Mouse (Mus musculus) midbrain, embryonic 13.5 days (tissue): ENCODE results near the gene Gbf1. TPM values are rescaled to one million over a fixed set of nuclear protein-coding genes. Genes with fewer than 3 reads are reported as not detected.

Source experiments
- ATAC-seq: fragments of 200-750 bp; cut with Nextera tagmentation; 2 replicates; pipeline ENCODE4 v1.8.0; 2017; ENCODE audit warnings: mild to moderate bottlenecking, moderate TSS enrichment, moderate library complexity
- H3K27ac ChIP-seq: fragments of 300-500 bp; sonication (generic); 2 replicates; pipeline ENCODE4 v1.5.1; 2015; ENCODE audit warnings: inconsistent platforms, mild to moderate bottlenecking, moderate library complexity
- H3K27me3 ChIP-seq: fragments of 300-500 bp; sonication (generic); 2 replicates; pipeline ENCODE4 v1.6.1; 2015; ENCODE audit warnings: mild to moderate bottlenecking, inconsistent platforms
- H3K36me3 ChIP-seq: fragments of 300-500 bp; sonication (generic); 2 replicates; pipeline ENCODE4 v1.6.1; 2015; ENCODE audit warnings: mild to moderate bottlenecking, inconsistent platforms
- H3K4me1 ChIP-seq: fragments of 300-500 bp; sonication (generic); replicated peaks from 2 replicates; pipeline ENCODE4 v1.6.1; 2015; ENCODE audit warnings: inconsistent platforms
- H3K4me2 ChIP-seq: fragments of 300-500 bp; sonication (generic); replicated peaks from 2 replicates; pipeline ENCODE4 v1.6.1; 2015; ENCODE audit warnings: moderate library complexity, mild to moderate bottlenecking, inconsistent platforms
- H3K4me3 ChIP-seq: fragments of 300-500 bp; sonication (generic); replicated peaks from 2 replicates; pipeline ENCODE4 v1.5.1; 2015; ENCODE audit warnings: mild to moderate bottlenecking, inconsistent platforms
- H3K9ac ChIP-seq: fragments of 300-500 bp; sonication (generic); replicated peaks from 2 replicates; pipeline ENCODE4 v1.6.1; 2015; ENCODE audit warnings: mild to moderate bottlenecking, inconsistent platforms
- H3K9me3 ChIP-seq: fragments of 300-500 bp; sonication (generic); 2 replicates; pipeline ENCODE4 v1.6.1; 2016; ENCODE audit warnings: mild to moderate bottlenecking, inconsistent platforms
- WGBS: fragments of 180-500 bp; shearing (Covaris S2); methylation state at CpG from one replicate; pipeline ENCODE4 v1.1.7; 2015; 5-methylcytosine and 5-hydroxymethylcytosine counted together
- polyA plus RNA-seq: library from polyadenylated mRNA; unstranded; fragments of >200 nt; fragmentation: Nextera tagmentation; extraction: Ambion mirVana; gene quantifications from 2 replicates; pipeline ENCODE4 v1.2.1, GENCODE M21; 2015

The Gbf1 gene
- polyA plus RNA-seq, 1 experiment from 2014 or later = 70.5 TPM

DNA sequence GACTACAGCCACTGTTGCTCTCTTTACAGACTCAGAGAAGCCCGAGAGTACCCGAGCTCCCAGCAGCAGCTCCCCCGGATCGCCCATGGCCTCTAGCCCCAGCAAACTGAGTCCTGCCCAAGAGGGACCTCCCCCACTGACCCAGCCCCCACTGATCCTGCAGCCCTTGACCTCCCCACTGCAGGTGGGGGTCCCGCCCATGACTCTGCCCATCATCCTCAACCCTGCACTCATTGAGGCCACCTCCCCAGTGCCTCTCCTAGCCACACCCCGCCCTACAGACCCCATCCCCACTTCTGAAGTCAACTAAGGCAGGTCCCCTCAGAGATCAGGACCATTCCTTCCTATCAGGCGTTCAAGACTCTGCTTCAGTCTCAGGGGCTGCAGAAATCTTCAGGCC is 133.3 kb downstream of the Gbf1 start:
- Histone ChIP-seq H3K27ac (no peak overlapping the region), H3K9me3 (no peaks in the 10 kb centered on the region), H3K4me1 (no peaks in the 10 kb centered on the region), H3K9ac (no peak overlapping the region), H3K4me2 (no peak overlapping the region), H3K36me3 (peaks cover 72% of the 10 kb centered on the region), H3K27me3 (no peaks in the 10 kb centered on the region), H3K4me3 (no peak overlapping the region)
- WGBS = 80% methylated on average over 7 of the region's 7 CpGs
- no peak for ATAC-seq

DNA sequence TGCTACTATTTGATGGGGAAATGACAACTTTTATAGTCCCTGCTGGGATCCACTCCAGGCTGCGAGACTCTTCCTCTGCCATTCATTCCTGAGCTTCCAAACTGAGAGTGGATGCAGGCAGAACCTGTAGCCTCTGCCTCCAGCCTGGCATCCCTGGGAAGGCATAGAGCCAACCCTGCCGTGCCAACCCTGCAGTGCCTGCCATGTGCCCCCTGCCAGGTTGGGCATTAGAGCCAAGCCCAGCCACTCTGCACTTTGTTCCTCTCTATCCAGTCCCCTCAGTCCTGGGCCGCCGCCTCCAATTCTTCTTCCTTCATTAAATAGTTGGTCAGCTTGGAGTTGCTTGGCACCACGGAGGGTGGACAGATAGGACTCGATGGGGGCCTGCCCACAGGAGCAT is 133.7 kb downstream of the Gbf1 start:
- no peaks in the 10 kb centered on the region for H3K9me3 ChIP-seq

DNA sequence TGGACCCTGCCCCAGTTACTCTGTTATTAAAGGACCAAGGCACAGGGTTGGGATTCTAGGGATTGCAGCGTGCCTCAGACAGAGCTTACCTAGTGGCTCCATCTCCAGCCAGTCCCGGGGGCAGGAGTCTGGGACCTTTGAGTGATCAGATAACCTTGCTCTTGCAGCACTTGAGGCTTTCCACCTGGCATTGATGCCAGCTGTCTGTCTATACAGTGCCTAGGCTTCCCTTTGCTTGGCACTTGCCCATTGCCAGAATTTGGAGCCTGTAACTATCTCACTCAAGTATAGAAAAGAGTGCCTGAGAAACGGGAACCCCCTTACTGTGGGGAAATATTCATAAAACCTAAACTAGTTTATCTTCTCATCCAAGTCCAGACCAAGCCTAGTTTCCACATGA is 134.6 kb downstream of the Gbf1 start:
- H3K9me3 ChIP-seq = no peaks in the 10 kb centered on the region
- H3K4me2 ChIP-seq = no peak overlapping the region
- no peak overlapping the region for H3K4me3 ChIP-seq
- no peak for ATAC-seq
- H3K27me3 ChIP-seq = no peaks in the 10 kb centered on the region
- no peak overlapping the region for H3K27ac ChIP-seq
- peaks cover 59% of the 10 kb centered on the region for H3K36me3 ChIP-seq
- no peak overlapping the region for H3K9ac ChIP-seq
- H3K4me1 ChIP-seq = no peaks in the 10 kb centered on the region
- 91% methylated on average over 3 of the region's 3 CpGs for WGBS

More for the DNA sequence above, 133.7 kb downstream of the Gbf1 start:
- no peak overlapping the region for H3K27ac ChIP-seq
- peaks cover 68% of the 10 kb centered on the region for H3K36me3 ChIP-seq
- H3K4me2 ChIP-seq = no peak overlapping the region
- WGBS = 98% methylated on average over 6 of the region's 6 CpGs
- H3K27me3 ChIP-seq = no peaks in the 10 kb centered on the region
- H3K4me1 ChIP-seq = no peaks in the 10 kb centered on the region
- ATAC-seq = no peak
- H3K4me3 ChIP-seq = no peak overlapping the region
- no peak overlapping the region for H3K9ac ChIP-seq

DNA sequence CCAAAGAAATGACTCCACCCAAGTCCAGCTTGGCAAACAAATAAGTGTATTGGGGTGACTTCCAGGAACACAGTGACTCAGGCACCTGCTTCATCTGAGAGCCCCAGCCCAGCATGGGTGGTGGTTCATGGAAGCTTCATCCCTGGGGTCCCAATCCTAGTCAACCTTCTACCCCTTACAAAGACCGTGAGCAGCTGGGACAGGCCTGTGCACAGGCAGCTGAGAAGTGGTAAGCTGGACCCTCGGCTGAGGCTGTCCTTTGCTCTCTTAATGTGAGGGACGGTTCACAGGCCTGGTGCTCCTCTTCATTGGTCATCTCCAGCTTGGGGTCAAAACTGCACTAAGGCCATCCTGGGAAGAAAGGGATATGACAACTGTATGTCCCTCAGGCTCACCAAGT is 135.3 kb downstream of the Gbf1 start:
- Histone ChIP-seq H3K4me1 (no peaks in the 10 kb centered on the region), H3K27me3 (no peaks in the 10 kb centered on the region), H3K9me3 (no peaks in the 10 kb centered on the region), H3K36me3 (peaks cover 53% of the 10 kb centered on the region), H3K27ac (no peak overlapping the region), H3K9ac (no peak overlapping the region), H3K4me3 (no peak overlapping the region), H3K4me2 (no peak overlapping the region)
- WGBS = 89% methylated on average over 3 of the region's 3 CpGs
- no peak for ATAC-seq

DNA sequence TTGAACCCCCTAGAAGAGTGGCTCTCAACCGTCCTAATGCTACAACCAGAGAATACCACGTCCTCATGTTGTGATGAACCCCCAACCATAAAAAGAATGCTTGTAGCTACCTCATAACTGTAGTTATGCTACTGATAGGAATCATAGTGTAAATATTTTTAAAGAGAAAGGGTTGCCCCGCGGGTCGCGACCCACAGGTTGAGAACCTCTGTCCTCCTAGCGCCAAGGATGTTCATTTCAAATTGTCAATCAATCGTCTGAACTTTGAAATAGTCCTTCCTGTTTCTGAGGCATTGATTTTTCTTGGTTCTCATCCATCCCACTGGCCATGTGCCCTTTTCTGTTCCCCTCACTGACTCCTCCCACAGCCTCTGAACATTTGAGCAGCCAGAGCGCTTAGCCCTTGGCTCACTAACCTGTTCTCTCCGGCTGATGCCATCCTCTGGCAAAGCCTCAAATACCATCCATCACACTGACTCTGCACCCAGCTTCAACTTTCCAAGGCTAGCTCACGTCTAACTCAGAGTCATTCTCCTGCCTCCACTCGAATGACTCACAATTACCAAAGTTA is 138.3 kb downstream of the Gbf1 start:
- Histone ChIP-seq H3K27me3 (no peaks in the 10 kb centered on the region; the same call in 1 of the 2 replicates), H3K4me1 (no peaks in the 10 kb centered on the region), H3K36me3 (peaks cover 22% of the 10 kb centered on the region), H3K4me2 (no peak overlapping the region), H3K9me3 (no peaks in the 10 kb centered on the region), H3K9ac (no peak overlapping the region), H3K27ac (no peak overlapping the region), H3K4me3 (no peak overlapping the region)
- no peak for ATAC-seq
- 73% methylated on average over 12 of the region's 12 CpGs for WGBS

DNA sequence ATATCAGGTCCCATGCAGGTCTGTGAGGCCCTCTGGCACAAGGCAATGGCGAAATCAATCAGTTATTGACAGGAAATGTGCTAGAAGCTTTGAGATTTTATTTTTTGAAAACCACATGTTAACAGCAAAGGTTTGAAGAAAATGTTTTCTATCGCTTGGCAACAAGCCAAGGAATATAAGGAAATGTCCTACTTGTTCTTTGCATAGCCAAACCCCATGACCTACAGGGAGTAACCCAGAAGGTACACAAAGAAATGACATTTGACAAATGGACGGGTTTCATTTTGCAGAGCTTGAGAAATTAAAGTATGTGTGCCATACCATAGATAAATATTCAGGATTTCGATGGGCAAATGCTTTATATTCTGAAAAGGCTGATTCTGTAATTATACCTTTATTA is 144.6 kb downstream of the Gbf1 start:
- H3K4me1 ChIP-seq = no peaks in the 10 kb centered on the region
- no peak for ATAC-seq
- H3K9ac ChIP-seq = no peak overlapping the region
- H3K27me3 ChIP-seq = peaks cover 4% of the 10 kb centered on the region; the same call in 1 of the 2 replicates
- no peaks in the 10 kb centered on the region for H3K9me3 ChIP-seq
- WGBS = 73% methylated on average over 4 of the region's 4 CpGs
- H3K36me3 ChIP-seq = no peaks in the 10 kb centered on the region
- H3K27ac ChIP-seq = no peak overlapping the region
- no peak overlapping the region for H3K4me3 ChIP-seq
- H3K4me2 ChIP-seq = no peak overlapping the region

DNA sequence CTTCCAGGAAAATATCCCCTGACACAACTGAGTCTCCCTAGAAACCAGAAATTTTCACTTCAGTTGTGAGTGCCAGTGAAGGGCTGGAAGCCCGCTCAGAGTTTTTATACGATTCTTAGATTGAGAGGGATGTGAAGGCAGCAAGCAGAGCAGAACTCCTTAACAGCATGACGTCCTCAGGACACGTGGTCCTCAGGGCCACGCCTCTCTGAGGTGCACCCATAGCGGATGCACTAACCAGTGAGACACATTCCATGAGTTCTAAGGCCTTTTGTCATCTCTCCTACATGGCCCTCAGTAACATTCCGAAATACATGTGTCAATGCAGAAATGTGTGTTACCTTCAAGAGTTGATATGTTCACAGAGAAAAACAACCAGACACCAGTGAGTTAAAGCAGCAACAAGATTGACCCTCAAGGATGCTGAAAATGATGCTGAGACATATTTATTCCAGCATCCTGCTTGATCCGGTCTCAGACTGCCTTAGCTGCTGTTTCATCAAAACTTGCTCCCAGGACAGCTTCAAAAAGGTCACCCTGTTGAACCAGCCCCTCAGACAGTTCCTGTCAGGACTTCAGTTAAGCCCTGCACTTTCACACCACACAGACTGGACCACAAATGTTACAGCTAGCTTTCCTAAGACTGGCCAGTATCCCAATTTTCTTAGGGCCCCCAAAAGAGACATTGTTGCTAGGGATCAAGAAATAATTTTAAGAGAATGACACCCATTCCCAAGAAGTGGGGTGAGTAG is 148.2 kb downstream of the Gbf1 start:
- Histone ChIP-seq H3K36me3 (no peaks in the 10 kb centered on the region), H3K4me2 (no peak overlapping the region), H3K27me3 (peaks cover 16% of the 10 kb centered on the region), H3K9me3 (no peaks in the 10 kb centered on the region), H3K4me3 (no peak overlapping the region), H3K4me1 (peaks cover 14% of the 10 kb centered on the region), H3K9ac (no peak overlapping the region), H3K27ac (no peak overlapping the region)
- 35% methylated on average over 8 of the region's 8 CpGs for WGBS
- ATAC-seq = no peak

DNA sequence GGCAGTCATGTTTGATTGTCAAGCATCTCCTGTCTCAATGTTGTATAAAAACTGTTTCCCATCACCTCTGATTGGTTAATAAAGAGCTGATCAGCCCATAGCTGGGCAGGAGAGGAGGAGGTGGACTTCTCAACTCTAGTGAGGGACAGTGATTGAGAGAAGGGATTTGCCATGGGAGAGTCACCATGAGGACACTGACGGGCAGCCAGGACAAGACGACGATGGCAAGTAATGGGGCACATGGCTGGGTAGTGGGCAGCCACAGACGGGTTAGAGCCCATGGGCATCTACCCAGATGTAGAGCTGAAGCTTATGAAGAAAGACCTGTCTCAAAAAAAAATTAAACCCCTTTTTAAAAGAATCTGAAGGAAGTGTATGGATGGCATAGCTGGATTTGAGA is 150.2 kb downstream of the Gbf1 start:
- Histone ChIP-seq H3K4me2 (no peak overlapping the region), H3K36me3 (no peaks in the 10 kb centered on the region), H3K9me3 (no peaks in the 10 kb centered on the region), H3K9ac (no peak overlapping the region), H3K27ac (no peak overlapping the region), H3K4me1 (peaks cover 21% of the 10 kb centered on the region), H3K4me3 (no peak overlapping the region), H3K27me3 (peaks cover 36% of the 10 kb centered on the region)
- no peak for ATAC-seq
- 87% methylated on average over 4 of the region's 4 CpGs for WGBS

DNA sequence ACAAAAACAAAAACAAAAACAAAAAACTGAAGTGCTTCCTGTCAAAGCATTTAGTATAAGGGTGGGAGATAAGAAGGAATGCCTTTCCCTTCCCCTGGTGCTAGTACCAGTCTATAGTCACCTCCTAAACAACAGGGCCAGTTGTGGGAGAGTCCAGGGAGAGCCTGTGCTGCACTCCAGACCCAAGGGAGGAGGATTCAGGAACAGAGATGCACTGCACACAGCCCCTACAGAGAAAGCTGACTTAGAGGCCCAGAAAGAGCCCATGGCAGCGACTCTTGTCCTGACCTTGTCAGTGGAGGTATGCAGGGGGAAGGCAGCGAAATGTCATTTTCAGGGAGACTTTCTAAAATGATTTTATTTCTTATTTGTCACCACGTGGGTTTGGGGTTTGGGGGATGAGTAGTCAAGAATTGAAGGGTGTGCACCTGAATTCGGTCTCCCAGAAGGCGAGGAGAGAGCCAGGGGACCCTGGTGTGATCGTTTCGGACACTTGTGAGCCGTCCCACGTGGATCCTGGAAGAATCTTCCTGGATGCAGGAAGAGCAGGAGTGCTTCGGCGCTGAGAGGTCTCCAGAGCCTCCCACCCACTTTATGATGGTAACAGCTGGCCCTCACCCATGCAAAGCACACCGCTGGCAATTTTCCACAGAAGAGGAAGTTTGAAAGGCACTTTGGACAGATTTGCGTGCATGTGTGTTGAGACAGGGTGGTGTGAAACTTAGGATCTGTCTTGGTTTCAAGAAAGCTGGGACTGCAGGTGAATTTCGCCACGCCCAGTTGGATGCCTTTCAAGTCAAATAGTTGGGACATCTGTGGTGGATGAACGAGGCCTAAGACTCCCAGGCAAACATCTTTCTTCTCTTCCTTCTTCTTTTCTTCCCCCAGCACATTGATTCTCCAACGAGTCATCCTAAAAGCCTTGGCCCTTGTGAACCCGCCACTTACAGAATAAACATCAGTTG is 151.2 kb downstream of the Gbf1 start:
- H3K27ac ChIP-seq = no peak overlapping the region
- H3K4me1 ChIP-seq = peaks cover 22% of the 10 kb centered on the region
- H3K9ac ChIP-seq = no peak overlapping the region
- H3K4me3 ChIP-seq = peak overlapping the region; percentile 43
- 58% methylated on average over 18 of the region's 18 CpGs for WGBS
- peaks cover 45% of the 10 kb centered on the region for H3K27me3 ChIP-seq
- no peaks in the 10 kb centered on the region for H3K9me3 ChIP-seq
- no peak for ATAC-seq
- no peaks in the 10 kb centered on the region for H3K36me3 ChIP-seq
- H3K4me2 ChIP-seq = peak overlapping the region; percentile 88

DNA sequence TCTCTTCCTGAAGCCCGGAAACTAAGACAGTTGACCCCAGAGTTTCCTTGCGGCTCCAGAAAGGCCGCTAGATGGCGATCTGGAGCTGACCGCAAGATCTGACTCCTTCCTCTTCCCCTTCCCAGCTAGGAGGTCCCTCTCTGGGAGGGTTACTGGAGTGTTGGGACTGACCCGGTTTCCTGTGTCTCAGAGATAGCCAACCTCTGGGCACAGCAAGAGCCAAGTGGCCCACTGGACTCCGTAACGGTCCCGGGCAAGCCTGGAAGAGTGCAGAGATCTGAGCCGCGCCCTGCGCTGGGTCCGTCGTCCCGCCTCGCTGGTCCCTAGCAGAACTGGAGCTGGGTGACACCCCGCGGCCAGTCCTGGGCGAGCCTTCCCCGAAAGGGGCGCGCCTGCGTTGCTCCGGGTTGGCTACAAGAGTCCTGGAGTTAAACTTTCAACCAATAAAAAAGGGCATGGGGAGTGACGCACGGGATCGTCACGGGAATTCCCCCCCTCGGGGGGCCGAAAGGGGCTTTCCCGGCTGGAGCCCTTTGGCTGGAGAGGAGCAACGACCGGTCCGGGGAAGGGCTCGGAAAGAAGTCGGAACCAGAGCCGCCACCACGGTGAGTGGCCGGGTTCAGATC is 152.0 kb downstream of the Gbf1 start, which contains the start of gene Nfkb2:
Gene Nfkb2, plus strand, starts transcription at position 105 of the 626 bp plus-strand sequence.
- Histone ChIP-seq H3K27ac (peak within 1 kb of the TSS; percentile 47; the same call in 1 of the 2 replicates), H3K27me3 (peaks cover 49% of the 10 kb centered on the region), H3K4me1 (peaks cover 29% of the 10 kb centered on the region), H3K4me2 (peak within 1 kb of the TSS; percentile 88), H3K9me3 (no peaks in the 10 kb centered on the region), H3K9ac (peak within 1 kb of the TSS; percentile 57), H3K36me3 (no peaks in the 10 kb centered on the region), H3K4me3 (peak within 1 kb of the TSS; percentile 43)
- ATAC-seq = peak; percentile 74
- under 1% methylated on average over 39 of the region's 39 CpGs for WGBS

DNA sequence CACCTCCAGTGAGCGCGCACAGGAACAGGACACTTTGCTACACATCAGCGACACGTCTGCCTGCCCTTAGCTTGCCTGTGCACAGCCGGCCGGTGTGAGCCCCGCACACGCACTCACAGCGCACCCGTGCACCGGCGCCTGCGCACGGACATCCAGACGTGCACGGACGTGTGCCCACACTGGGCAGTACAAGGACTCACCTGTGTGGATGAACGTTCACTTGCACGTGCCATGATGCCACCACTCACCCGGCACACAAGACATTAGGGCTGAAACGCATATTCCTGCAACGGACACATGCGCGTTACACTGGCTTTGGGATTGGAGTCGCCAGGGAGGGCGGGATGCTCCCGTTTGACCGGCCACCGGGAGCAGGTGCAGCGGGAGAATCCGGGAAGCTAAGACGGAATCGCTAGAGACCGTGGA is 152.6 kb downstream of the Gbf1 start:
- no peaks in the 10 kb centered on the region for H3K9me3 ChIP-seq
- peaks cover 31% of the 10 kb centered on the region for H3K4me1 ChIP-seq
- H3K4me2 ChIP-seq = peak overlapping the region; percentile 88
- H3K9ac ChIP-seq = peak overlapping the region; percentile 57
- under 1% methylated on average over 34 of the region's 34 CpGs for WGBS
- no peak overlapping the region for H3K27ac ChIP-seq
- peak; percentile 42 for ATAC-seq
- H3K4me3 ChIP-seq = peak overlapping the region; percentile 43
- H3K36me3 ChIP-seq = no peaks in the 10 kb centered on the region
- H3K27me3 ChIP-seq = peaks cover 52% of the 10 kb centered on the region
